Mouse (Mus musculus): ENCODE data around the gene Acpp. TPM values are rescaled to one million over a fixed set of nuclear protein-coding genes. Genes with fewer than 3 reads are reported as not detected.
"Not testable (repeated sequence)": the region's sequence is repeated elsewhere in the genome, so short reads cannot be mapped to it uniquely, and the experiment has no call there.

Acpp gene
- 4.5 and 5.4 TPM in 2 replicates for total RNA-seq (2017)

DNA sequence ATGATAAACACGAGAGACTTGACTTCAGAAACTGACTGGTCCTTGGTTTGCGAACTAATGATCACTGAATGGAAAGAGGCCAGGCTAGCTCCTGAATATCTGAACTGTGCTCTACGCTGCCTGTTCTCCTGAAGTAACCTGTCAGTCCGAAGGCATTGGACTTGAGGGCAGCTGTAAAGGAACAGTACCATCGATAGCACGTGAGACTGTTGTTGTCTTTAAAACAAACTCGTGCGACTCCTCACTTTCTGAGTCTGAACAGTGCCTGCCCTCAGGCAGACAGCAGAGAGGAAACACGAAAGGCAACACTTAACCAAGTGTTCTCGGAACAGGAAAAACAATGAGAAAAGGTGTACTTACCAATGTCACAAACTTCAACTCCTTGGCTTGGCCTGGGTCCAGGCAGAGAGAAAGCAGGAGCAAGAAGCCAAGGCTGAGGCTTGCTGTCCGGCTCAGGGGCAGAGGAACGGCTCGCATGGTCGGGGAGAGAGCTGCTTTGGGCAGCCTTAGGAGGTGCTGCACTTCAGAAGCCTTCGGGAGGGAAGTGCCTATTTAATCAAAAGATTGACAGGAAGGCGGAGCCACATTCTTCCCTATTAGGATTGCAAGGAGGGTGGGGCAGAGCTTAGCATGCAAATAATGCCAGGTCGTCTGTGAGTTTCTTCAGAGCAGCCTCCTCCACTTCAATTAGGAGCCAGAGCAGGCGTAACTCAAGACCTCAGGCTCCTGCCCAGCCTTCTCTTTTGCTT is at the start of gene Acpp:
TSS of gene Acpp (minus strand) at position 566 of the 749 bp plus-strand sequence.
- ATAC-seq (replicated peaks in 1 of 2; ENCODE audit: insufficient read depth in 1 of 2, low FRiP score in 2 of 2, low TSS enrichment in 1 of 2, low read depth in 1 of 2, poor library complexity in 2 of 2, severe bottlenecking in 2 of 2) = peak; percentile 91 to 92

GRCm38 (mm10) chr9:104382571-104383170 is 45.1 kb upstream of the Acpp start:
- no peak for ATAC-seq (replicated peaks in 1 of 2; ENCODE audit: insufficient read depth in 1 of 2, low FRiP score in 2 of 2, low TSS enrichment in 1 of 2, low read depth in 1 of 2, poor library complexity in 2 of 2, severe bottlenecking in 2 of 2)

GRCm38 (mm10) chr9:104379532-104380162 is 42.1 kb upstream of the Acpp start:
- ATAC-seq (replicated peaks in 1 of 2; ENCODE audit: insufficient read depth in 1 of 2, low FRiP score in 2 of 2, low TSS enrichment in 1 of 2, low read depth in 1 of 2, poor library complexity in 2 of 2, severe bottlenecking in 2 of 2) = no peak

DNA sequence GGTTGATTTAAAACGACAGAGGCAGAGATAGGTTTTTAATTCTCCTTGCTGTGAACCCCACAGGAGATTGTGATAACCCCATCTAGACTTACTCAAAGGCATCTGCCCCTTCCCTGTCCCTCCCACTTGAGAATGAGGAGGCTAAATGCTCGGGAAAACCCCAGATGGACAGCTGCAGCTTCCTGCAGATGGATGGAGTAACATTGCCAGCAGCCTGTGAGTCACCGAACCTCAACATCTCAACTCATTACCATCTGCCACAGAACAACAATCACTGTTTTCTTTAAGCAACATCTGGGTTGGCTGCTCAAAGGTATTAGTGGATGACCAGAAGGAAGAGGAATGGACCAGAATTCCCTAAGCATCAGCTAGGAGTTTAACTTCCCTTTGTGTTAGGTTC is 38.0 kb upstream of the Acpp start:
- ATAC-seq (replicated peaks in 1 of 2; ENCODE audit: insufficient read depth in 1 of 2, low FRiP score in 2 of 2, low TSS enrichment in 1 of 2, low read depth in 1 of 2, poor library complexity in 2 of 2, severe bottlenecking in 2 of 2) = no peak

DNA sequence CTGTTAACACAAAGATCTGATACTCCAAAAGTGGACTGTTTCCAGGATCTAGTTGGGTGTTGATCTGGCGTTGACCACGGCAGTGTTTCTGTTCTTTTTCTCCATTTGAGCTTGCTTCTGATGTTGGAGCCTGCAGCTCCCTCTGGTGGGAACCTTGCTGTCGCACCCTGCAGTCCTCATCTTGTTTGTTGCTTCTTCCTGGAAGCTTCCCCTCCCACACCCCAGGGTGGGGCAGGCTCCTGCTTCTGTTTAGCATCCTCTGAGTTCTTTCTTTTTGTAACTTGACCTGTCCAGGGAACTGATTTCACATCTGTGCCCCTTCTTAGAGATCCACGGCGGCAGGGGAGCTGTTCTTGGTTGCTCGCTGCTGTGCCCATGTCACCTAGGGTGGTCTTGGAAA is 35.7 kb upstream of the Acpp start:
- peak; percentile 83 to 92 for ATAC-seq (replicated peaks in 1 of 2; ENCODE audit: insufficient read depth in 1 of 2, low FRiP score in 2 of 2, low TSS enrichment in 1 of 2, low read depth in 1 of 2, poor library complexity in 2 of 2, severe bottlenecking in 2 of 2)

DNA sequence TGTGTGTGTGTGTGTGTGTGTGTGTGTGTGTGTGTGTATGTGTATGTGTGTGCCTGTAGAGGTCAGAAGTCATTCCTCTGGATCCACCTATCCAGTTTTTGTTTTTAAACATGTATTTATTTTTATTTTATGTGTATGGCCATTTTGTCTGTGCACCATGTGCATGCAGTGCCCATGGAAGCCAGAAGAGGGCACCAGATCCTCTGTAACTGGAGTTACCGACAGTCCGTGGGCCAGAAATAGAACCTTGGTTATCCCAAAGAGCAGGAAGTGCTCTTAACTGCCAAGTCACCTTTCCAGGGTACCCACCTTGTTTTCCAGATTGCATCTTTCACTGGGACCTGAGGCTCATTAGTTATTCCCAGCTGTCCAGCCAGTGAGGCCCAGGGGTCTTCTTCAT is 29.4 kb upstream of the Acpp start:
- ATAC-seq (replicated peaks in 1 of 2; ENCODE audit: insufficient read depth in 1 of 2, low FRiP score in 2 of 2, low TSS enrichment in 1 of 2, low read depth in 1 of 2, poor library complexity in 2 of 2, severe bottlenecking in 2 of 2) = no peak

DNA sequence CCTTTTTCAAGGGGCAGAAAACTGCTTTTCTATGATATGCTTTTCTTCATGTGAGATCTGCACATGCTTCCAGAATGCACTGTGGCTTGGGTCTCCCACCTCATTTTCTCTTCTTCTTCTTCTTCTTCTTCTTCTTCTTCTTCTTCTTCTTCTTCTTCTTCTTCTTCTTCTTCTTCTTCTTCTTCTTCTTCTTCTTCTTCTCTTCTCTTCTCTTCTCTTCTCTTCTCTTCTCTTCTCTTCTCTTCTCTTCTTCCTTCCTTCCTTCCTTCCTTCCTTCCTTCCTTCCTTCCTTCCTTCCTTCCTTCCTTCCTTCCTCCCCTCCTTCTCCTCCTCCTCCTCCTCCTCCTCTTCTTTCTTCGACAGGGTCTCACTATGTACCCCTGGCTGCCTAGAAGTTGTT is 24.4 kb upstream of the Acpp start:
- ATAC-seq (replicated peaks in 1 of 2; ENCODE audit: insufficient read depth in 1 of 2, low FRiP score in 2 of 2, low TSS enrichment in 1 of 2, low read depth in 1 of 2, poor library complexity in 2 of 2, severe bottlenecking in 2 of 2) = not testable (repeated sequence)

- ATAC-seq (replicated peaks in 1 of 2; ENCODE audit: insufficient read depth in 1 of 2, low FRiP score in 2 of 2, low TSS enrichment in 1 of 2, low read depth in 1 of 2, poor library complexity in 2 of 2, severe bottlenecking in 2 of 2) = no peak
Observed at GRCm38 (mm10) chr9:104361073-104361891, 23.7 kb upstream of the Acpp start.

DNA sequence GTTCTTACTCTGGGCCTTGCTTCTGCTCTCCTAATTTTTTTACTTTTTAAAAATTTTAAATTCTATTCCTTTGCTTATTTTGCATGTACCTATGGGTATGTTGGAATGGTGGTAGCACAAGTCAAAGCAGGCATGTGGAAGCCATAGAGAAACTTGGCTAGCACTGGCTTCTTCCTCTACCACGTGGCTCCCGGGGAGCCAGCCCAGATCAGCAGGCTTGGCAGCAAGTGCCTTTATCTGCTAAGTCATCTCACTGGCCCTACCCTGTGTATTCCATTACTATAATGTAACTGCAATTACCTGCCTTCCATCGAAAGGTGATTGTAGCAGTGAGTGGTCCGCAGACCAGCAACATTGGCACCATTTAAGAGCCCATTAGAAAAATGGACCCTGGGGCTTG is 22.8 kb upstream of the Acpp start:
- no peak; a peak in 1 of 4 replicates for ATAC-seq (replicated peaks in 1 of 2; ENCODE audit: insufficient read depth in 1 of 2, low FRiP score in 2 of 2, low TSS enrichment in 1 of 2, low read depth in 1 of 2, poor library complexity in 2 of 2, severe bottlenecking in 2 of 2)

DNA sequence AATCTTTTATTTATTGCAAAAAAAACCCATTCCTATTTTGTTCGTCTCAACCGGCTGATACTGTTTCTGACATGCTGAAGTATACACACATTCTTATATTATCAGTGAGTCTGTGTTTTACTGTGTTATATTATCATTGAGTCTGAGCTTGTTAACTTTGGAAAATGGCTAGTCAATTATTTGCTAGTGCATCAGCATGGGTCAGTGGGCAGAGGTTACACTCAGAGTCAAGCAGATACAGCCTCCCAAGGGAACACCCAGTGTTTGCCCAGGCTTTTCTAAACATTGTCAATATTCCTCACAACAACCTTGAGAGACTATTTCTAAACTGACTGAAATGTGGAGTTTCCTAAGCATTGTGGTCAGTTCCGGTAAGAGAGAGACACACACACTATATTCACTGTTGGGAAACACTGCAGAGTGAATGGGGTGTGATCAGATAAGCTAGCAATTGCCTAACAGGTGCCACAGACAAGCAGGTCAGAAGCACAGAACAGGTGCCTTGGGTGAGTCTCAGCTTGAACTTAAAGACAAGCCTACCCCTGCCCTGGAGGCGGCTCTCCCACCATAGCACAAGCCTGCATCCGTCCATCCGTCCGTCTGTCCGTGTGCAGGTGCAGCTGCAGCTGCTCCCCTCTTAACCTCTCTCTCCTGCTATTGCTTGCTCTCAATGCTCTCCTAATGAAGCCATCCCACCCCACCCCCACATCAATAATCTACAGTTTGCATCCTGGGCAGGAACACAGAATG is 18.1 kb upstream of the Acpp start:
- ATAC-seq (replicated peaks in 1 of 2; ENCODE audit: insufficient read depth in 1 of 2, low FRiP score in 2 of 2, low TSS enrichment in 1 of 2, low read depth in 1 of 2, poor library complexity in 2 of 2, severe bottlenecking in 2 of 2) = peak in 1 of 2 experiments; percentile 81; a peak in 2 of 4 replicates

- no peak for ATAC-seq (replicated peaks in 1 of 2; ENCODE audit: insufficient read depth in 1 of 2, low FRiP score in 2 of 2, low TSS enrichment in 1 of 2, low read depth in 1 of 2, poor library complexity in 2 of 2, severe bottlenecking in 2 of 2)
Observed at GRCm38 (mm10) chr9:104344136-104344535, 6.6 kb upstream of the Acpp start.

DNA sequence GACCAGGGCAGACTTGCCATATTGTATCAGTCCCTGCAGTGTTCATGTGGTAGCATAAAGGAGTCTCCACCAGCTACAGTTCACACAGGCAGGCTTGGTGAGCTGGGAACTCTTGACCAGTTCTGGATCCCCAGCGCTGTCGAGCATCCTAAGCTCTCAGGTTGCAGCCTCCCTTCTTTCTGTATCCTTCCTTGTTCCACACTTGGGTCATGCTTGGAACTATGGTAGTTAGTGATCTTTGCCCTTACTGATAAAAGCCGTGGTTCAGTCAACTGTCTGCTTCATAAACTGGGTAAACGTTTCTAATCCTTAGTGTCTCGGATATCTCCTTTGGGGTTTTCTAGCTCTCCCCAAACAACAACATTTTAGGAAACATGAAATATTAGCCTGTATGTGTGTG is 1.9 kb upstream of the Acpp start:
- ATAC-seq (replicated peaks in 1 of 2; ENCODE audit: insufficient read depth in 1 of 2, low FRiP score in 2 of 2, low TSS enrichment in 1 of 2, low read depth in 1 of 2, poor library complexity in 2 of 2, severe bottlenecking in 2 of 2) = no peak

DNA sequence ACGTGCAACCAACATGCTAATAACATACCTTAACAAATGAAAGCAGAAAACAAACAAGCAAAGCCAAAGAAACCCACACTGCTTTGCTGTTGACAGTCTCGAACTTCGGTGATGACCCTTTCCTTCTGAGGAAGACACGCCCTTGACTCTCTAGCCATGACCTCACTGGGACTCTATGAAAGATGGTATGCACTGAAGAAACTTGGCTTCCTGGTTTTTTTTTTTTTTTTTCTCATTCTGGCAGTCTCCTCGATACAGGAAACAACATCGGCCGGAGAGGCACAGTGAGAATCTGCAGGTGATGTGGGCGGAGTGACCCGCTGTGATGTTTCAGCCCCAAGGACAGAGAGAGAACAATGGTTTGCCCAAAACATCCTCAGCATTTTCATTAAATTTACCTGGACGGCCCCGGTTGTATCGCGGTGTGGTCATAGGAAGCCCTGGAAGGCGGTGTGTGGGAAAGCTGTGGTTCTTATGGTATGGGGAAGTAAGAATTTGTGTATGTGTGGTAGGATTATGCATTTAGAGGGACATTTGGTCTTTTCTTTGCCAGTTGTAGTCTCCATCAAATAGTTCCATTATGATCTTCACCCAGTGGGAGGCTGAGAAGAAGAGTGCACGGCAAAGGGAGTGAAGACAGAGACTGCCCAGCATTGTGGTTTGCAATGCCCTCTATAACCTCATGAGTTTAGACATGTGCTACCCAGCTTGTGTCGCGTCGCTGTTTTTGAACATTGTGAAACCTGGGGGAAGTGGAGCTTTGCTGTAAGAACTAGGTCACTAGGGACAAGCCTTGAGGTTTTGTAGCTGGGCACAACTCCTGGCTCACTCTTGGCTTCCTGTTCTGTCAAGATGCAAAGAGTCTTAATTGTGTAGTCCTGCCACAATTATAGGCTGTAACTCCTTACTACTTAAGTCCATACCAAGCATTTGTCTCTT is 1.2 kb upstream of the Acpp start:
- ATAC-seq (replicated peaks in 1 of 2; ENCODE audit: insufficient read depth in 1 of 2, low FRiP score in 2 of 2, low TSS enrichment in 1 of 2, low read depth in 1 of 2, poor library complexity in 2 of 2, severe bottlenecking in 2 of 2) = peak; percentile 29 to 74

GRCm38 (mm10) chr9:104331301-104331700 is 6.2 kb downstream of the Acpp start:
- peak; percentile 46 to 80; a peak in 2 of 4 replicates for ATAC-seq (replicated peaks in 1 of 2; ENCODE audit: insufficient read depth in 1 of 2, low FRiP score in 2 of 2, low TSS enrichment in 1 of 2, low read depth in 1 of 2, poor library complexity in 2 of 2, severe bottlenecking in 2 of 2)

- no peak for ATAC-seq (replicated peaks in 1 of 2; ENCODE audit: insufficient read depth in 1 of 2, low FRiP score in 2 of 2, low TSS enrichment in 1 of 2, low read depth in 1 of 2, poor library complexity in 2 of 2, severe bottlenecking in 2 of 2)
Observed at GRCm38 (mm10) chr9:104328655-104329054, 8.9 kb downstream of the Acpp start.

DNA sequence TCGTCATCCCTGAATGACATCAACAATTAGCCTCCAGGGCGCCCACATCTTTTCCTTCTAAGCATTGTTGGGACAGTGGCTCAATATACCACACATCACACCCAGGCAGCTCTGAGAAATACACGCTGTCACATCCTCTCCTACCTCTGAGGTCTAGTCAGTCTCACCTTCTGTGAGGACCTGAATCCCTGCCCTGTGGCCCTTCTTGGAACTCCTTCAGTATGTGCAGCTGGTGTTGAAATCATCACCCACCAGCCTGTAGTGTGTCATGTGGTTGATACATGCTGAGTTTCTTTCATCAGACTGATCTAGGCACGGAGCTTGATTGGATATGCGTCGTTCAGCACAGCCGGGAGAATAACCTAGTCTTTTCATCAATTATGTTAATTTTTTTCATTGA is 16.0 kb downstream of the Acpp start:
- no peak for ATAC-seq (replicated peaks in 1 of 2; ENCODE audit: insufficient read depth in 1 of 2, low FRiP score in 2 of 2, low TSS enrichment in 1 of 2, low read depth in 1 of 2, poor library complexity in 2 of 2, severe bottlenecking in 2 of 2)

Data from hematopoietic stem cell, adult 5-6 weeks (primary cell).